Mouse (Mus musculus): ENCODE results near the gene Gm9844. TPM values are rescaled to one million over a fixed set of nuclear protein-coding genes. Genes with fewer than 3 reads are reported as not detected.

The Gm9844 gene
- polyA plus RNA-seq, 1 experiment from 2014 or later = 13.8 TPM

DNA sequence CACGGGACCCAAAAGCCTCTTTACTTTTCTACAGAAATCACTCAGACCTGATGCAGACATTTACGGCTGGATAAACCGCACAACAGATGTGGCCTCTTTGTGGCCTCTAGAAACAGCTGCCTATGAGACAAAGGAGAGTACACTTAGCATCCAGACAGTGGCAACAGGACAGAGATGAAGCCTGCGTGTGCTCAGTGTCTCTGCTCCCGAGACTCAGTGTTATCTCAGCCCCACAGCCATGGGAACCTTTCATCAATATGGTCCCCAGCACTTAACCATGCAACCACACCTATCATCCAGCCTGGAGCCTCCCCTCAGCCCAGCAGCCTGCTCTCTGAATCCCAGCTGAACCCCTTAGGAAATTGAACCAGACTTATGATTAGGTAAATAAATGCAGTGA, 2.8 kb upstream of the Gm9844 start:
- WGBS = 77% methylated on average over 5 of the region's 5 CpGs
- no peak overlapping the region for H3K9ac ChIP-seq (replicated peaks; ENCODE audit: low read depth)
- H3K9me3 ChIP-seq (ENCODE audit: low read length) = no peaks in the 10 kb centered on the region
- no peaks in the 10 kb centered on the region for H3K4me1 ChIP-seq (ENCODE audit: insufficient read depth, low read depth, low read length)
- H3K4me2 ChIP-seq (replicated peaks; ENCODE audit: low read depth, low read length) = no peak overlapping the region
- H3K36me3 ChIP-seq (ENCODE audit: insufficient read depth, low read length) = no peaks in the 10 kb centered on the region
- no peak overlapping the region for H3K27ac ChIP-seq (ENCODE audit: low read length)
- H3K27me3 ChIP-seq (replicated peaks; ENCODE audit: insufficient read depth, low read length) = no peaks in the 10 kb centered on the region
- DNase-seq (ENCODE audit: low spot score) (no peak), ATAC-seq (no peak)
- no peak for TF ChIP-seq CTCF (IDR thresholded peaks at IDR 0.05)
- no peak for TF ChIP-seq EP300 (IDR thresholded peaks at IDR 0.05)
- H3K4me3 ChIP-seq (ENCODE audit: low read depth, low read length) = no peak overlapping the region

DNA sequence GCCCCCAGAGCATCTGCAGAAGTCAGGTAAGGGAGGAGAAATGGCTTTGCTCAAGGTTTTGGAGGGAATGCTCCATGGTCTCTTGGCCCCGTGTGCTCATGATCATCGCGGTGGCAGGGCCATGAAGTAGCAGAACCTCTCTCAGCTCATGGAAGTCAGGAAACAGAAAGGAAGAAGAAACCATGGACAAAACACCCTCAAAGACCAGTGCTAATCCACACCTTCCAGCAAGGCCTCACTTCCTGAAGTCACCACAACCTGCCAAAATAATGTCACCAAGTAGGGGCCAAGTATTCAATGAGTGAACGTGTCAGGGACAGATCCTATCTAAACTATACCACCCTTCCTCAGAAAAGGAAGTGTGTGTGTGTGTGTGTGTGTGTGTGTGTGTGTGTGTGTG, 840 bp downstream of the Gm9844 start:
- Histone ChIP-seq H3K36me3 (ENCODE audit: insufficient read depth, low read length) (no peaks in the 10 kb centered on the region), H3K4me3 (ENCODE audit: low read depth, low read length) (no peak overlapping the region), H3K27ac (ENCODE audit: low read length) (no peak overlapping the region), H3K9ac (replicated peaks; ENCODE audit: low read depth) (no peak overlapping the region), H3K27me3 (replicated peaks; ENCODE audit: insufficient read depth, low read length) (no peaks in the 10 kb centered on the region), H3K4me1 (ENCODE audit: insufficient read depth, low read depth, low read length) (no peaks in the 10 kb centered on the region), H3K4me2 (replicated peaks; ENCODE audit: low read depth, low read length) (no peak overlapping the region), H3K9me3 (ENCODE audit: low read length) (no peaks in the 10 kb centered on the region)
- DNase-seq (ENCODE audit: low spot score) = no peak
- WGBS = 83% methylated on average over 4 of the region's 4 CpGs
- no peak for TF ChIP-seq CTCF (IDR thresholded peaks at IDR 0.05)
- TF ChIP-seq EP300 (IDR thresholded peaks at IDR 0.05) = no peak
- ATAC-seq = no peak

DNA sequence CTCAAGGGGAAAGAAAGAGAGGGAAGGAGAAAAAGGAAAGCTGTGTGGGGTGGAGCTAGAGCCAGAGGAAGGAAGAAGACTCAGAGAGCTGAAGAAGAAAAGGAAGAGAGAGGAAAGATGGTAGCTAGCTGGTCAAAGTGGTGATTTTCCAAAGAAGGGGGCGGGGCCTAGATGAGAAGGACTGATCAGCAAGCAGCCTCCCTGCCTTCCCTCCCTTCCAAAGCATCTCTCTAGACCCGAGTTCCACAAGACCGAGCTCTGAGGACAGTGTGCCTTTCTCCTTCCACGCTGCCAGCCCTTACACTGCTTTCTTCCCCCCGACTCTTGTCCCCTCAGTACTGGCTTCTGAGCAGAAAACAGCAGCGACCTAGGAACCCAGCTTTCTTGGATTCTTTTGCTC, 2.1 kb downstream of the Gm9844 start:
- TF ChIP-seq CTCF (IDR thresholded peaks at IDR 0.05) (no peak), EP300 (IDR thresholded peaks at IDR 0.05) (no peak)
- DNase-seq (ENCODE audit: low spot score) = no peak
- H3K27ac ChIP-seq (ENCODE audit: low read length) = no peak overlapping the region
- H3K9ac ChIP-seq (replicated peaks; ENCODE audit: low read depth) = no peak overlapping the region
- H3K27me3 ChIP-seq (replicated peaks; ENCODE audit: insufficient read depth, low read length) = no peaks in the 10 kb centered on the region
- ATAC-seq = no peak
- WGBS = 35% methylated on average over 6 of the region's 6 CpGs
- H3K4me2 ChIP-seq (replicated peaks; ENCODE audit: low read depth, low read length) = no peak overlapping the region
- H3K4me1 ChIP-seq (ENCODE audit: insufficient read depth, low read depth, low read length) = no peaks in the 10 kb centered on the region
- no peaks in the 10 kb centered on the region for H3K36me3 ChIP-seq (ENCODE audit: insufficient read depth, low read length)
- no peaks in the 10 kb centered on the region for H3K9me3 ChIP-seq (ENCODE audit: low read length)
- H3K4me3 ChIP-seq (ENCODE audit: low read depth, low read length) = no peak overlapping the region

DNA sequence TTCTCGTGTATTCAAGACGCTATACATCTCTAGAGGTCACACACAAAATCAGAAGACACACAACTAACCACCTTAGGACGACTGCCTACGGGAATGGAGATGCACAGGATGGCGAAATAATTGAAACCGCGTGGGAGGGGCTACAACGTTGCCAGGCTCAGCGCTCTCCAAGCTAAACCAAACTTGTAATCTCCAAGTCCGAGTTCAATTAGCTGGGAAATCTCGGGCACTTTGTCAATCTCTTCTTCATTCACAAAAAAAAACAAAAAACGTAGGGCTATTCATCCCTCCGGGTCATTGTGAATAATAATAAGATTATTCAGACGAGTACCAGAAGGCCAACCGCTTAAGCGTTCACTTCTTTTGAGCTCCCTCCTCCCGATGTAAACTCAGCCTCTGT, 7.1 kb downstream of the Gm9844 start:
- H3K9ac ChIP-seq (replicated peaks; ENCODE audit: low read depth) = no peak overlapping the region
- no peaks in the 10 kb centered on the region for H3K27me3 ChIP-seq (replicated peaks; ENCODE audit: insufficient read depth, low read length)
- no peak overlapping the region for H3K4me3 ChIP-seq (ENCODE audit: low read depth, low read length)
- H3K4me2 ChIP-seq (replicated peaks; ENCODE audit: low read depth, low read length) = no peak overlapping the region
- H3K36me3 ChIP-seq (ENCODE audit: insufficient read depth, low read length) = no peaks in the 10 kb centered on the region
- DNase-seq (ENCODE audit: low spot score) (no peak), ATAC-seq (no peak)
- no peaks in the 10 kb centered on the region for H3K9me3 ChIP-seq (ENCODE audit: low read length)
- no peak overlapping the region for H3K27ac ChIP-seq (ENCODE audit: low read length)
- H3K4me1 ChIP-seq (ENCODE audit: insufficient read depth, low read depth, low read length) = no peaks in the 10 kb centered on the region
- no peak for TF ChIP-seq CTCF (IDR thresholded peaks at IDR 0.05)
- no peak for TF ChIP-seq EP300 (IDR thresholded peaks at IDR 0.05)
- 66% methylated on average over 17 of the region's 17 CpGs for WGBS

DNA sequence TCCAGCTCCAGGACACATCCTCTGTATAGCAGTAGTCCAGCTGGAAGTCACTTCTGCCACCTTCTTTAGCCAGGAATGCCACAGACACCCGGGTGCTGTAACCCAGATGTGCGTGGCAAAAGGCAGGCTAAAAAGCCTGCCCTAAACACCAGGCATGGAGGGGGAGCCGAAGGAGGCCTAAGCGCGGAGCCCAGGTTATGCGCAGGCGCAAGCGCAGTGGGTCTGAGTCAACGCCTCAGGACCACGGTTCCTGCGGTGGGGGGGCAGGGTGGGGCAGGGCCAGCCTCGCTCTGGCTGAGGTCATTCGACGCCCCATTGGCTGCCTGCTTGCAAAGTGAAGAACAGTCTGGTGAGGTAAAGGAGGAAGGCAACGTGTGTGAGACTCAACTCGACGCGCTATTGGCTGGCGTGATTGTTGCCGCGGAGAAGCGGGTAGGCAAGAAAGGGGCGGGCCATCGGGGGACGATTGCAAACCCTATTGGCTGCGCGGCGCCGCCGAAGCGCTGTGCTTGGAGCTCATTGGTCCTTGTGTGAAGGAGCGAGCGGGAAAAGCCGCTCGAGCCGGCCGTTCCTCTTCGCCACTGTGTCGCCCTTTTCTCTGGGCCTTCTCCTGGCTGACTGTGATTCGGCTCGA, 7.6 kb downstream of the Gm9844 start, which contains the start of the genes Lypd4 and Dmrtc2:
Gene Lypd4 (minus strand): TSS at position 410 of the 634 bp plus-strand sequence.
Gene Dmrtc2 (plus strand): TSS at position 526 of the 634 bp plus-strand sequence.
- no peaks in the 10 kb centered on the region for H3K4me1 ChIP-seq (ENCODE audit: insufficient read depth, low read depth, low read length)
- H3K36me3 ChIP-seq (ENCODE audit: insufficient read depth, low read length) = no peaks in the 10 kb centered on the region
- no peak within 1 kb of the TSS for H3K4me2 ChIP-seq (replicated peaks; ENCODE audit: low read depth, low read length)
- H3K9me3 ChIP-seq (ENCODE audit: low read length) = no peaks in the 10 kb centered on the region
- WGBS = 47% methylated on average over 38 of the region's 41 CpGs
- no peaks in the 10 kb centered on the region for H3K27me3 ChIP-seq (replicated peaks; ENCODE audit: insufficient read depth, low read length)
- H3K27ac ChIP-seq (ENCODE audit: low read length) = no peak within 1 kb of the TSS
- ATAC-seq (no peak), DNase-seq (ENCODE audit: low spot score) (no peak)
- no peak within 1 kb of the TSS for H3K9ac ChIP-seq (replicated peaks; ENCODE audit: low read depth)
- TF ChIP-seq CTCF (IDR thresholded peaks at IDR 0.05) (no peak), EP300 (IDR thresholded peaks at IDR 0.05) (no peak)
- no peak within 1 kb of the TSS for H3K4me3 ChIP-seq (ENCODE audit: low read depth, low read length)

DNA sequence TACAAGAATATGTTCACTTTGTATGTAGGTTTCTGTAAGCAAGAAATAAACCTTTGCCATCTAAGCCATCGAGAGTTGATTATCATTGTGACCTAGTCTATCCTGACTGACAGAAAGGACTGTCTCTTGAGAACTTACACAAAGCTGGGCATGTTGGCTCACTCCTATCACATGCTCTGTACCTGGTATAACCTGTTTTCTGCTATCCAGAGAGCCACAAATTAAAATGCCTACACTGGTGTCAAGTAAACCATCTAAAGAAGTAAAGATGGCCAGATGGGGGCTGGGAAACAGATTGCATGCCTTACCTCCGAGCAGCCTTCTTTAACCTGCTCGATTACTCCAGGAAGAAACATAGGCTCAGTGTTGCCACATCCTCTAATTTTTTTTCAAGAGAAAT, 15.6 kb downstream of the Gm9844 start:
- H3K9me3 ChIP-seq (ENCODE audit: low read length) = no peaks in the 10 kb centered on the region
- H3K36me3 ChIP-seq (ENCODE audit: insufficient read depth, low read length) = no peaks in the 10 kb centered on the region
- H3K4me2 ChIP-seq (replicated peaks; ENCODE audit: low read depth, low read length) = no peak overlapping the region
- H3K4me3 ChIP-seq (ENCODE audit: low read depth, low read length) = no peak overlapping the region
- DNase-seq (ENCODE audit: low spot score) (no peak), ATAC-seq (no peak)
- H3K9ac ChIP-seq (replicated peaks; ENCODE audit: low read depth) = no peak overlapping the region
- TF ChIP-seq EP300 (IDR thresholded peaks at IDR 0.05) (no peak), CTCF (IDR thresholded peaks at IDR 0.05) (no peak)
- 60% methylated on average over 3 of the region's 3 CpGs for WGBS
- H3K27me3 ChIP-seq (replicated peaks; ENCODE audit: insufficient read depth, low read length) = no peaks in the 10 kb centered on the region
- no peaks in the 10 kb centered on the region for H3K4me1 ChIP-seq (ENCODE audit: insufficient read depth, low read depth, low read length)
- H3K27ac ChIP-seq (ENCODE audit: low read length) = no peak overlapping the region

DNA sequence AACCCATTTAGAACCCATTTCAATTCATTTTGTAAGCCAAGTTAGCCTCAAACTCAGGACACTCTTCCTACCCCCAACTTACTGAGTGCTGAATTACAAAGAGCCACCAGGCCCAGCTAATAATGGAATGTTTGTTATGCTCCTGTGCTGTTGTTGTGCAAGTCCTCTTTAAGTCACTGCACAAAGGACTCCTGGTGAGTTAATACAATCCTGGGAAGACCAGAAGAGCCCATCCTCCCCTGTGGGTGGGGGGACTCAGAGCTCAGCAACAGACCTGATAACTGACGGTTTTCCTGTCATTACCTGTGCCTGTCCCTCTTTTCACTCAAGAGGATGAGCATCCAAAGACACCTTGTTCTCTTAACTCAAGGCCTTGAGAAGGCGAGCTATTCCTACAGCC, 17.6 kb downstream of the Gm9844 start:
- no peak overlapping the region for H3K9ac ChIP-seq (replicated peaks; ENCODE audit: low read depth)
- 42% methylated on average over 2 of the region's 2 CpGs for WGBS

More for the DNA sequence above, 17.6 kb downstream of the Gm9844 start:
- Histone ChIP-seq H3K4me1 (ENCODE audit: insufficient read depth, low read depth, low read length) (no peaks in the 10 kb centered on the region), H3K27me3 (replicated peaks; ENCODE audit: insufficient read depth, low read length) (no peaks in the 10 kb centered on the region), H3K27ac (ENCODE audit: low read length) (no peak overlapping the region), H3K9me3 (ENCODE audit: low read length) (no peaks in the 10 kb centered on the region), H3K4me2 (replicated peaks; ENCODE audit: low read depth, low read length) (no peak overlapping the region), H3K4me3 (ENCODE audit: low read depth, low read length) (no peak overlapping the region), H3K36me3 (ENCODE audit: insufficient read depth, low read length) (no peaks in the 10 kb centered on the region)
- no peak for TF ChIP-seq CTCF (IDR thresholded peaks at IDR 0.05)
- TF ChIP-seq EP300 (IDR thresholded peaks at IDR 0.05) = no peak
- no peak for ATAC-seq
- no peak for DNase-seq (ENCODE audit: low spot score)
